Mouse (Mus musculus): ENCODE results near the gene Cyb5d1. TPM values are rescaled to one million over a fixed set of nuclear protein-coding genes. Genes with fewer than 3 reads are reported as not detected.
A peak's percentile ranks its signal among the peaks of the same experiment; 100 is the strongest.

Cyb5d1 gene
- polyA plus RNA-seq, 1 experiment from 2014 or later = 16.6 TPM

- 82% methylated on average over 12 of the region's 12 CpGs for WGBS
- no peaks in the 10 kb centered on the region for H3K9me3 ChIP-seq (replicated peaks; ENCODE audit: low read length)
- no peak for DNase-seq (ENCODE audit: low spot score)
- H3K4me3 ChIP-seq (replicated peaks; ENCODE audit: low read depth, low read length) = no peak overlapping the region
- no peaks in the 10 kb centered on the region for H3K27me3 ChIP-seq (ENCODE audit: insufficient read depth, low read length)
- no peak overlapping the region for H3K27ac ChIP-seq
- ATAC-seq (replicated peaks; ENCODE audit: low FRiP score, low read depth) = no peak
- peaks cover 7% of the 10 kb centered on the region; the same call in 1 of the 2 replicates for H3K4me1 ChIP-seq (replicated peaks; ENCODE audit: insufficient read depth, low read length)
- H3K36me3 ChIP-seq (ENCODE audit: insufficient read depth, low read length) = peaks cover 63% of the 10 kb centered on the region
- H3K9ac ChIP-seq (ENCODE audit: low read depth, low read length) = no peak overlapping the region
- H3K4me2 ChIP-seq (ENCODE audit: low read length) = no peak overlapping the region
- no peak for TF ChIP-seq CTCF (IDR thresholded peaks at IDR 0.05; ENCODE audit: low read depth)
Measured at GRCm38 (mm10) chr11:69401987-69402386, 6.6 kb upstream of the Cyb5d1 start.

- no peaks in the 10 kb centered on the region for H3K9me3 ChIP-seq (replicated peaks; ENCODE audit: low read length)
- no peak overlapping the region for H3K4me2 ChIP-seq (ENCODE audit: low read length)
- H3K4me1 ChIP-seq (replicated peaks; ENCODE audit: insufficient read depth, low read length) = peaks cover 12% of the 10 kb centered on the region; the same call in 1 of the 2 replicates
Measured at GRCm38 (mm10) chr11:69401210-69401637, 5.8 kb upstream of the Cyb5d1 start.

GRCm38 (mm10) chr11:69400083-69400850 lies 4.8 kb upstream of the Cyb5d1 start:
- Histone ChIP-seq H3K27me3 (ENCODE audit: insufficient read depth, low read length) (no peaks in the 10 kb centered on the region), H3K36me3 (ENCODE audit: insufficient read depth, low read length) (peaks cover 46% of the 10 kb centered on the region), H3K4me3 (replicated peaks; ENCODE audit: low read depth, low read length) (no peak overlapping the region), H3K4me2 (ENCODE audit: low read length) (peak overlapping the region; percentile 32; the same call in 1 of the 2 replicates), H3K4me1 (replicated peaks; ENCODE audit: insufficient read depth, low read length) (peaks cover 13% of the 10 kb centered on the region; the same call in 1 of the 2 replicates), H3K9ac (ENCODE audit: low read depth, low read length) (no peak overlapping the region), H3K27ac (no peak overlapping the region), H3K9me3 (replicated peaks; ENCODE audit: low read length) (no peaks in the 10 kb centered on the region)
- TF ChIP-seq CTCF (IDR thresholded peaks at IDR 0.05; ENCODE audit: low read depth) = no peak
- WGBS = 78% methylated on average over 25 of the region's 25 CpGs
- ATAC-seq (replicated peaks; ENCODE audit: low FRiP score, low read depth) = no peak
- no peak for DNase-seq (ENCODE audit: low spot score)

More at GRCm38 (mm10) chr11:69401210-69401637, 5.8 kb upstream of the Cyb5d1 start:
- DNase-seq (ENCODE audit: low spot score) (peak; percentile 98), ATAC-seq (replicated peaks; ENCODE audit: low FRiP score, low read depth) (peak; percentile 67)
- 19% methylated on average over 22 of the region's 22 CpGs for WGBS
- peak; percentile 96 for TF ChIP-seq CTCF (IDR thresholded peaks at IDR 0.05; ENCODE audit: low read depth)
- no peak overlapping the region for H3K9ac ChIP-seq (ENCODE audit: low read depth, low read length)
- H3K27ac ChIP-seq = no peak overlapping the region
- no peaks in the 10 kb centered on the region for H3K27me3 ChIP-seq (ENCODE audit: insufficient read depth, low read length)
- H3K36me3 ChIP-seq (ENCODE audit: insufficient read depth, low read length) = peaks cover 56% of the 10 kb centered on the region
- no peak overlapping the region for H3K4me3 ChIP-seq (replicated peaks; ENCODE audit: low read depth, low read length)

- Histone ChIP-seq H3K27ac (no peak overlapping the region), H3K27me3 (ENCODE audit: insufficient read depth, low read length) (no peaks in the 10 kb centered on the region)
Measured at GRCm38 (mm10) chr11:69399201-69400082, 4.0 kb upstream of the Cyb5d1 start.

GRCm38 (mm10) chr11:69398486-69399200 lies 3.2 kb upstream of the Cyb5d1 start:
- peak overlapping the region; percentile 97 for H3K27ac ChIP-seq
- peak overlapping the region; percentile 73 for H3K4me2 ChIP-seq (ENCODE audit: low read length)
- H3K27me3 ChIP-seq (ENCODE audit: insufficient read depth, low read length) = no peaks in the 10 kb centered on the region
- peak overlapping the region; percentile 38 for H3K4me3 ChIP-seq (replicated peaks; ENCODE audit: low read depth, low read length)
- H3K9me3 ChIP-seq (replicated peaks; ENCODE audit: low read length) = no peaks in the 10 kb centered on the region
- no peak for ATAC-seq (replicated peaks; ENCODE audit: low FRiP score, low read depth)
- no peak for DNase-seq (ENCODE audit: low spot score)
- WGBS = 41% methylated on average over 21 of the region's 21 CpGs
- peak overlapping the region; percentile 86; the same call in 1 of the 2 replicates for H3K9ac ChIP-seq (ENCODE audit: low read depth, low read length)
- H3K4me1 ChIP-seq (replicated peaks; ENCODE audit: insufficient read depth, low read length) = peaks cover 13% of the 10 kb centered on the region; the same call in 1 of the 2 replicates
- peaks cover 31% of the 10 kb centered on the region for H3K36me3 ChIP-seq (ENCODE audit: insufficient read depth, low read length)
- no peak for TF ChIP-seq CTCF (IDR thresholded peaks at IDR 0.05; ENCODE audit: low read depth)

More at GRCm38 (mm10) chr11:69399201-69400082, 4.0 kb upstream of the Cyb5d1 start:
- no peak for TF ChIP-seq CTCF (IDR thresholded peaks at IDR 0.05; ENCODE audit: low read depth)
- Histone ChIP-seq H3K4me1 (replicated peaks; ENCODE audit: insufficient read depth, low read length) (peaks cover 13% of the 10 kb centered on the region; the same call in 1 of the 2 replicates), H3K4me2 (ENCODE audit: low read length) (peak overlapping the region; percentile 73), H3K9ac (ENCODE audit: low read depth, low read length) (no peak overlapping the region), H3K9me3 (replicated peaks; ENCODE audit: low read length) (no peaks in the 10 kb centered on the region), H3K4me3 (replicated peaks; ENCODE audit: low read depth, low read length) (no peak overlapping the region), H3K36me3 (ENCODE audit: insufficient read depth, low read length) (peaks cover 38% of the 10 kb centered on the region)
- DNase-seq (ENCODE audit: low spot score) = peak; percentile 41
- 45% methylated on average over 65 of the region's 66 CpGs for WGBS
- no peak for ATAC-seq (replicated peaks; ENCODE audit: low FRiP score, low read depth)
